Mouse (Mus musculus): Measurements from ENCODE around the gene Acoxl. TPM values are rescaled to one million over a fixed set of nuclear protein-coding genes. Genes with fewer than 3 reads are reported as not detected.

The Acoxl gene
- polyA plus RNA-seq, 1 experiment: not detected

DNA sequence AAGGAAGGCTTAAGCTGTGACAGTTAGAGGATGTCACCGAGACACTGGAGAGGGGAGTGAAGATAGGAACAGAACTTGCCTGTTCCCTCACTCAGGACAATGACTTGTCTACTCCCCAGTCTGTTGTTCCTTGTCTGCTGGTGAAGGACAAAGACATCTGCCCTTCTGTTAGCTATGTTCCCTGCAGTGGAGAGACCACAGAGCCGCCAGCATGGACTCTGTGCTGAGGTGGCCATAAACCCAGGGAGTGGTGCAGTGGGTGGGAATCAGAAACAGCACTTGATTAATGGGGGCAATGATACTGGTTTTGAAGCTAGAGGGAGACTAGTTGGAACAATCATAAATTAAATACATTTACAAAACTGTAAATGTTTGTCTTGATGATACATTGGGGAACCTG is 191.3 kb downstream of the Acoxl start:
- H3K36me3 ChIP-seq (ENCODE audit: control insufficient read depth): no peaks in the 10 kb centered on the region
- H3K4me3 ChIP-seq (replicated peaks): no peak overlapping the region
- TF ChIP-seq TAL1 (IDR thresholded peaks at IDR 0.05; ENCODE audit: low read length) (no peak), GATA1 (IDR thresholded peaks at IDR 0.05; ENCODE audit: low read length) (no peak)
- no peaks in the 10 kb centered on the region for H3K4me1 ChIP-seq (ENCODE audit: control insufficient read depth)
- no peaks in the 10 kb centered on the region for H3K9me3 ChIP-seq (ENCODE audit: control insufficient read depth, low read length)
- no peaks in the 10 kb centered on the region for H3K27me3 ChIP-seq (ENCODE audit: control insufficient read depth)

DNA sequence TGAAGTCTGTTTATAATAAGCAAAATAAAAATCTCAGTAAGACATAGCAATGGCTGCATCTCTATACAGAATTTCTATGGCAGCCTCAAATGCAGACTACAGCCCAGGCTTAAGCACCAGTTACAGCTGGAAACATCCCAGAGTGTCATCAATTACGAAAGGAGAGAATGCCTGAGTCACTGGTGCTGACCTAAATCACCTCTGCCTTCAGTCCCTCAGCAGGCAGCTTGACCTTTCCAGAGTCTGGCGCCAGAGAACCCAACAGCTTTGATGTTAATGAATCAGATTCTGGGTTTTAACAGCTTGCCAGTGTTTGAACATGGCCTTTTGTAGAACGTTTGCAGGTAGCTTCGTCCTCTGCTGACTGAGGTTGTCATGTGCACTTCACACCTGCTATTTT is 193.4 kb downstream of the Acoxl start:
- H3K36me3 ChIP-seq (ENCODE audit: control insufficient read depth): no peaks in the 10 kb centered on the region
- TF ChIP-seq GATA1 (IDR thresholded peaks at IDR 0.05; ENCODE audit: low read length) (no peak), TAL1 (IDR thresholded peaks at IDR 0.05; ENCODE audit: low read length) (no peak)
- no peaks in the 10 kb centered on the region for H3K9me3 ChIP-seq (ENCODE audit: control insufficient read depth, low read length)
- no peaks in the 10 kb centered on the region for H3K4me1 ChIP-seq (ENCODE audit: control insufficient read depth)
- no peaks in the 10 kb centered on the region for H3K27me3 ChIP-seq (ENCODE audit: control insufficient read depth)
- H3K4me3 ChIP-seq (replicated peaks): no peak overlapping the region

DNA sequence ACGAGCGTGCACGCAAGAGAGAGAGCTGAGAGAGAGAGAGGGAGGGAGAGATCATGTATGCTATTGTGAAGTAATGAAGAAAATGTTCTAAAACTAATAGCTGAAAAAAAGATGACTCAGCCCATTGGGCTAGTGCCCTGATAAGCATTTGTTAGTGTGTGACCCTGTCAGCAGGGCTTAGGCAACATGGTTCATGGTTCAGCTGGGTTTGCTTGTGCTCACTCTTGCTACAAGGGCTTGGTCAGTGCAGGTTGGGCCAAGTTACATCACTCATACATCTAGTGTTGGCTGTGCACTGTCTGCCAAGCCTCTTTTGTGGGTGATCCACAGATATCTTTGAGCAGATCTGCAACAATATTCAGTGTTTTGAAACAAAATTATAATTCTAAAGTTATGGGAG is 194.8 kb downstream of the Acoxl start:
- no peak for TF ChIP-seq GATA1 (IDR thresholded peaks at IDR 0.05; ENCODE audit: low read length)
- no peak for TF ChIP-seq TAL1 (IDR thresholded peaks at IDR 0.05; ENCODE audit: low read length)
- Histone ChIP-seq H3K4me1 (ENCODE audit: control insufficient read depth) (no peaks in the 10 kb centered on the region), H3K36me3 (ENCODE audit: control insufficient read depth) (no peaks in the 10 kb centered on the region), H3K4me3 (replicated peaks) (no peak overlapping the region), H3K27me3 (ENCODE audit: control insufficient read depth) (no peaks in the 10 kb centered on the region), H3K9me3 (ENCODE audit: control insufficient read depth, low read length) (no peaks in the 10 kb centered on the region)

- no peaks in the 10 kb centered on the region for H3K4me1 ChIP-seq (ENCODE audit: control insufficient read depth)
- no peak for TF ChIP-seq TAL1 (IDR thresholded peaks at IDR 0.05; ENCODE audit: low read length)
- no peak for TF ChIP-seq GATA1 (IDR thresholded peaks at IDR 0.05; ENCODE audit: low read length)
- H3K36me3 ChIP-seq (ENCODE audit: control insufficient read depth): no peaks in the 10 kb centered on the region
- no peaks in the 10 kb centered on the region for H3K9me3 ChIP-seq (ENCODE audit: control insufficient read depth, low read length)
- H3K4me3 ChIP-seq (replicated peaks): no peak overlapping the region
- no peaks in the 10 kb centered on the region for H3K27me3 ChIP-seq (ENCODE audit: control insufficient read depth)
Measured at GRCm38 (mm10) chr2:128034066-128034665, 195.5 kb downstream of the Acoxl start.

DNA sequence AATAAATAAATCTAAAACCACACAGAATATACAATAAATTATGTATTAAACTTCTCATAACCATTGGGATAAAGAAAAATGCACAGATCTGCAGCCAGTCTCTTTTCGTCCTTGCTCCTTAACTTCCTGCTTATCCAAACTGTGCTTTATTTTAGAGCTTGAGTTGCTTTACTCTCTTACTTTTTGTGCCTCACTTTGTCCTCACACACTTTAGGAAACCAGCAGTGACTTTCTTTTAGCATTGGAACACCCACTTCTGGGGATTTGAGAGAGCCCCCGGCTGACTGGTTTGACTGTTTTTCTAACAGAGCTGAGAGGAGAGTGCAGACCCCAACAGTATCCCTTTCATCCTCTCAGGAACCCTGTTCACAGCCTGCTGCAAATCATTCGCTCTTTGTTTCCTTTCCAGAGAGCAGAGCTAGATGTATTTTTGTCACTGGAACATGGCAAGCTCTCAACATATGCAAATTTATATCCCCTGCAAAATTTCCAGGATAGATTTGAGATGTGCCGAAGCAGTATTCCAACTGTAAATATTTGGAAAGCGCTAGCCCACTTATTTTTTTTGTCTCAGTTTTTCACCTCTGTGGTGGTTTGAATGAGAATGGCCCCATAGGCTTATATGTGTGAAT is 199.7 kb downstream of the Acoxl start:
- H3K9me3 ChIP-seq (ENCODE audit: control insufficient read depth, low read length): peaks cover 3% of the 10 kb centered on the region; the same call in 1 of the 2 replicates
- TF ChIP-seq GATA1 (IDR thresholded peaks at IDR 0.05; ENCODE audit: low read length) (no peak), TAL1 (IDR thresholded peaks at IDR 0.05; ENCODE audit: low read length) (no peak)
- H3K27me3 ChIP-seq (ENCODE audit: control insufficient read depth): no peaks in the 10 kb centered on the region
- no peaks in the 10 kb centered on the region for H3K36me3 ChIP-seq (ENCODE audit: control insufficient read depth)
- H3K4me1 ChIP-seq (ENCODE audit: control insufficient read depth): no peaks in the 10 kb centered on the region
- H3K4me3 ChIP-seq (replicated peaks): no peak overlapping the region

GRCm38 (mm10) chr2:128041066-128041750 is 202.5 kb downstream of the Acoxl start:
- no peak overlapping the region for H3K4me3 ChIP-seq (replicated peaks)

DNA sequence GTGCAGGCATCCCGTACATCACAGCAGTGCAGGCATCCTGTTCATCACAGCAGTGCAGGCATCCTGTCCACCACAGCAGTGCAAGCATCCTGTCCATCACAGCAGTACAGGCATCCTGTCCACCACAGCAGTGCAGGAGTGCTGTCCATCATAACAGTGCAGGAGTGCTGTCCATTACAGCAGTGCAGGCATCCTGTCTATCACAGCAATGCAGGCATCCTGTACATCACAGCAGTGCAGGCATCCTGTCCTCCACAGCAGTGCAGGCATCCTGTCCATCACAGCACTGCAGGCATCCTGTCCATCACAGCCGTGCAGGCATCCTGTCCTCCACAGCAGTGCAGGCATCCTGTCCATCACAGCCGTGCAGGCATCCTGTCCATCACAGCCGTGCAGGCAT is 207.8 kb downstream of the Acoxl start:
- Histone ChIP-seq H3K9me3 (ENCODE audit: control insufficient read depth, low read length) (no peaks in the 10 kb centered on the region), H3K4me3 (replicated peaks) (no peak overlapping the region), H3K4me1 (ENCODE audit: control insufficient read depth) (no peaks in the 10 kb centered on the region), H3K36me3 (ENCODE audit: control insufficient read depth) (no peaks in the 10 kb centered on the region), H3K27me3 (ENCODE audit: control insufficient read depth) (no peaks in the 10 kb centered on the region)
- TF ChIP-seq GATA1 (IDR thresholded peaks at IDR 0.05; ENCODE audit: low read length): no peak
- TF ChIP-seq TAL1 (IDR thresholded peaks at IDR 0.05; ENCODE audit: low read length): no peak

More at GRCm38 (mm10) chr2:128041066-128041750, 202.5 kb downstream of the Acoxl start:
- Histone ChIP-seq H3K27me3 (ENCODE audit: control insufficient read depth) (no peaks in the 10 kb centered on the region), H3K9me3 (ENCODE audit: control insufficient read depth, low read length) (peaks cover 3% of the 10 kb centered on the region; the same call in 1 of the 2 replicates), H3K4me1 (ENCODE audit: control insufficient read depth) (no peaks in the 10 kb centered on the region), H3K36me3 (ENCODE audit: control insufficient read depth) (no peaks in the 10 kb centered on the region)
- TF ChIP-seq GATA1 (IDR thresholded peaks at IDR 0.05; ENCODE audit: low read length) (no peak), TAL1 (IDR thresholded peaks at IDR 0.05; ENCODE audit: low read length) (no peak)

DNA sequence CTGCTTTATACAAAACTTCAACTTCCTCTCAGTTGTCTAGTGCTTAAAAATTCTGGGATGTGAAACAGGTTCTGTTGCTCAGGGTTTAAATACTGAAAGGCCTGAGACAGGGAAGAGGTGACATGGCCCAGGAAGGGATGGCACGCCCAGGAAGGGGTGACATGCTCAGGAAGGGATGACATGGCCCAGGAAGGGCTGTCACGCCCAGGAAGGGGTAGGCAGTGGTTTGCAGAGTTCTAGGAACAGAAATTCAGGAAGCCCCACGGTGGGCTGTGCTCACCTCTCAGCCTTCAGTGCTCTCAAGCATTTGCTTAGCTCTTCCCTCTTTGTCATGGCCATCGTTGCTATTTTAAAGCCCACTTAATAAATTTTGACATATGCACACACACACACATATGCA is 216.2 kb downstream of the Acoxl start:
- Histone ChIP-seq H3K4me3 (replicated peaks) (no peak overlapping the region), H3K36me3 (ENCODE audit: control insufficient read depth) (no peaks in the 10 kb centered on the region), H3K27me3 (ENCODE audit: control insufficient read depth) (no peaks in the 10 kb centered on the region), H3K4me1 (ENCODE audit: control insufficient read depth) (no peaks in the 10 kb centered on the region), H3K9me3 (ENCODE audit: control insufficient read depth, low read length) (no peaks in the 10 kb centered on the region)
- no peak for TF ChIP-seq GATA1 (IDR thresholded peaks at IDR 0.05; ENCODE audit: low read length)

GRCm38 (mm10) chr2:128057872-128058271 is 219.2 kb downstream of the Acoxl start:
- Histone ChIP-seq H3K4me3 (replicated peaks) (no peak overlapping the region), H3K36me3 (ENCODE audit: control insufficient read depth) (no peaks in the 10 kb centered on the region), H3K9me3 (ENCODE audit: control insufficient read depth, low read length) (no peaks in the 10 kb centered on the region), H3K4me1 (ENCODE audit: control insufficient read depth) (no peaks in the 10 kb centered on the region), H3K27me3 (ENCODE audit: control insufficient read depth) (no peaks in the 10 kb centered on the region)
- TF ChIP-seq GATA1 (IDR thresholded peaks at IDR 0.05; ENCODE audit: low read length) (no peak), TAL1 (IDR thresholded peaks at IDR 0.05; ENCODE audit: low read length) (no peak)

All from erythroblast, embryonic 14.5 days (primary cell).